Mouse (Mus musculus): ENCODE results near the gene Hist1h3g.
A peak's percentile ranks its signal among the peaks of the same experiment; 100 is the strongest.

Gene Hist1h3g

DNA sequence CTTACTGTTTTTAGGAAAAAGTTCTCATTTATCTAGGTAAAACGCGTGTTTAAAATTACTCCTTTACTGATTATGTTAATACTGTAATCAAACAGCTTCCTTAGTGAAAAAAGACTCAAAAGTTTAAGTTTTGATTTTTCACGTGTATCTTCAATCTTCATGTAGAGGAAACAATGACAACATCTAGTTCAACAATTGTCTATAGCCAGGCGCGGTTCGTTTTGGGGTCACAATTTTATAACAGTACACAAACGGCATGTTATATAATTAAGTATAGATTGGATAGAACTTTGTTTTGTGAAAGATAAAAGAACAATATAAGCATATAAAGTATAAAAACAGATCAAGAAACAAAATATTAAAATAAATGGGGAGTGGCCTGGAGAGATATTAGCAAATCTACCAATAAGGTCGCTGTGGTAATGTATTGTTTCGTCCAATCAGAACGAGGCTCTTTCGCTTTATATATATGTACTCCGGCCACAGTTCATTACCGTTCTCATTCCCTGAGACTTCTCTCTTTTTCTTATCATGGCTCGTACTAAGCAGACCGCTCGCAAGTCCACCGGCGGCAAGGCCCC is 40.1 kb downstream of the Hist1h3g start, which contains the start of gene Hist1h3d:
Gene Hist1h3d (plus strand): TSS at position 493 of the 581 bp plus-strand sequence.
- DNase-seq (ENCODE audit: extremely low read depth, insufficient read length, low spot score), result peak; percentile 88

DNA sequence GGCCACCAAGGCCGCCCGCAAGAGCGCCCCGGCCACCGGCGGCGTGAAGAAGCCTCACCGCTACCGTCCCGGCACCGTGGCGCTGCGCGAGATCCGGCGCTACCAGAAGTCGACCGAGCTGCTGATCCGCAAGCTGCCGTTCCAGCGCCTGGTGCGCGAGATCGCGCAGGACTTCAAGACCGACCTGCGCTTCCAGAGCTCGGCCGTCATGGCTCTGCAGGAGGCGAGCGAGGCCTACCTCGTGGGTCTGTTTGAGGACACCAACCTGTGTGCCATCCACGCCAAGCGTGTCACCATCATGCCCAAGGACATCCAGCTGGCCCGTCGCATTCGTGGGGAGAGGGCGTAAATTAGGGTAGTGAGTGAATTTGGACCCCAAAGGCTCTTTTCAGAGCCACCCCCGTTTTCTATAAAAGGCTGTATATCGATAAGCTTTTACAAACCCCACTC is 40.7 kb downstream of the Hist1h3g start:
- peak; percentile 78 for DNase-seq (ENCODE audit: extremely low read depth, insufficient read length, low spot score)

DNA sequence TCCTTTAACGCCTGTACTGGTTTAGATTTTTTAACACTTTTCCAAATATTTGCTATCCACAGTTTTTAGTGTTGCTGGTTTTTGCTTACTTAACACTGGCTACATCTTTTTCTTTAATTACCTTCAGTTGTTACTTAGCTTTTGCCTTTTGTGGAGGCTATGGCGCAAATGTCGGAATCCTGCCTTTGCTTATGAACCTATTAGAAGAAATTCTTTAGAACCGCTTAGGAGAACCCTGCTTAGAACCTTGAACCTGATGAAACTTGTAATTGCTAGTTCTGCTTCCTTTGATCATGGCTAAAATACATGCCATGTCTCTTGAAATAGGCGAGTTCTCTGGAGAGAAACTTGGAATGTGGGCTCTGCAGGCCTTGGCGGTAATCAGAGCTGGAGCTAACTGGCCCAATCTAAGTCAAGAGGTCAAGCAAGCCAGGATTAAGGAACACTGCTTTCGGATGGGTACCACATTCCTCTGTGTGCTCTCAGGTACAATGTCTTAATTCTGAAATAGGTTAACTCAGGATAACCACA is 41.2 kb downstream of the Hist1h3g start:
- peak; percentile 53 for DNase-seq (ENCODE audit: extremely low read depth, insufficient read length, low spot score)

DNA sequence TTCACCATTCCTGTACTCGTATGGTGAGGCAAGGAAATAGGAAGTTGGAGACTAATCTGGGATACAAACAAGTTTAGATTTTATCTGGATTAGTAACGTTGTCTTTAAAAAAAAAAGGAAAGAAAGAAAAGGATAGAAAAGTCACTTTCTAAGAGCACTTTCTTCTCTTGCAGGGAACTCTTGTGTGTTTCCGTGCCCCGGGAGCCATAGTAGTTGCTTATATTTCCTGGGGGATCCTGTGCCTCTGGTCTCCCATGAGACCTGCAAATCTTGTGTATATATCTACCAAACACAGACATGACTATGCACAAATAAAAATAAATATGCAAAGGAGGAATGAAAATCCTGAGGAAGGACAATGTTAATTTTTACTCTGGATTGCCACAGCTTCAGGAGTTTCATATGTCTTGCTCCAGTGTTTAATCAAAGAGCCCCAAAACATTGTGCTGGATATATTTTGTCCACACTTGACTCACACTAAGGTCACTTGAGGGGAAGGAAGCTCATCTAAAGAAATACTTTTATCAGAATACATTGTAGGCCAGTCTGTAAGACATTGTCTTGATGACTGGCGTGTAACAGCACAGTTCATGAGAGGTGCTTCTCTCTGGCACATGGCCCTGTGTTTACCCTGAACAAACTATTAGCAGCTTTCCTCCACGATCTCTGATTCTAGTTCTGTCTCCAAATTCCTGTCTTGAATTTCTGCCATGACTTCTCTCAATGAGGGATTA is 41.9 kb downstream of the Hist1h3g start:
- peak; percentile 48 for DNase-seq (ENCODE audit: extremely low read depth, insufficient read length, low spot score)

DNA sequence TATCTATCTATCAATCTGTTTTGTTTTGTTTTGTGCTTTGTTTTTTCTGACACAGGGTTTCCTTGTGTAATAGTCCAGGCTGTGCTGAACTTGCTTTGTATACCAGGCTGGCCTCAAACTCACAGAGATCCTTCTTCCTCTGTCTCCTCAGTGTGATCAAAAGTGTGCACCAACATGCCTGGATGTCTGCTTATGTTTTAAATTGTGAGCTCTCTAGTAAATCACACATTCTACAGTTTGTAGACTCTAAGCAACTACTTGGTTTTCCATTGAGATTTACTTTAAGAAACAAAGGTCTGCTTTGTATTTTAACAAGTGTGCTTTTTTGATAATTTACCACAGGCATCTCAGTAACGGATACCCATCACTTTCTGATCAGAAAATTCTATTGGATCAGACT is 42.6 kb downstream of the Hist1h3g start:
- peak; percentile 18 for DNase-seq (ENCODE audit: extremely low read depth, insufficient read length, low spot score)

DNA sequence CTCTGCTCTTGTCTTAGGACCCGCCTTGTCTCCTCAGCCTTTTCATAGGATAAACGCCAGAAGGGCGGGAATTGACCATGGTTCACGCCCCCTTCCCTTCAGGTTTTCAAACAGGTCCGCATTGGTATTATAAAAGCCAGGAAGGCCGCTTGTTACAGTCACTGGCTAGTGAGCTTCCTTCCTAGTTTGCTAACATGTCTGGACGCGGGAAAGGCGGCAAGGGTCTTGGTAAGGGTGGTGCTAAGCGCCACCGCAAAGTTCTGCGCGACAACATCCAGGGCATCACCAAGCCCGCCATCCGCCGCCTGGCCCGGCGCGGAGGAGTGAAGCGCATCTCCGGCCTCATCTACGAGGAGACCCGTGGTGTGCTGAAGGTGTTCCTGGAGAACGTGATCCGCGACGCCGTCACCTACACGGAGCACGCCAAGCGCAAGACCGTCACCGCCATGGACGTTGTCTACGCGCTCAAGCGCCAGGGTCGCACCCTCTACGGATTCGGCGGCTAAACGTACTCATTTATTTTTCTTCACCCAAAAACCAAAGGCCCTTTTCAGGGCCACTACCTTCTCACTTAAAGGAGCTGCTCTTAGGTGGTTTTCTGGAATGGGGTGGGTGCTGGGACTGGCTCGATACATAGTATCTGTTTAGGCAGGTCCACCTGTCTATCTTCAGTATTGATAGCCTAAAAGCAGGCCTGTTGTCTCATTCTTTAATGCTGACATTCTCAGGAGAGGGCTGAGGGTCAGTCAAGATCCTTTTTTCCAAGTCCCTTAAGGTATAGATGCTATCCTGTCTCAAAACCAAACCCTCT is 46.4 kb downstream of the Hist1h3g start, which contains the start of gene Hist1h4d:
Gene Hist1h4d (plus strand): TSS at position 191 of the 811 bp plus-strand sequence.
- peak; percentile 98 for DNase-seq (ENCODE audit: extremely low read depth, insufficient read length, low spot score)

DNA sequence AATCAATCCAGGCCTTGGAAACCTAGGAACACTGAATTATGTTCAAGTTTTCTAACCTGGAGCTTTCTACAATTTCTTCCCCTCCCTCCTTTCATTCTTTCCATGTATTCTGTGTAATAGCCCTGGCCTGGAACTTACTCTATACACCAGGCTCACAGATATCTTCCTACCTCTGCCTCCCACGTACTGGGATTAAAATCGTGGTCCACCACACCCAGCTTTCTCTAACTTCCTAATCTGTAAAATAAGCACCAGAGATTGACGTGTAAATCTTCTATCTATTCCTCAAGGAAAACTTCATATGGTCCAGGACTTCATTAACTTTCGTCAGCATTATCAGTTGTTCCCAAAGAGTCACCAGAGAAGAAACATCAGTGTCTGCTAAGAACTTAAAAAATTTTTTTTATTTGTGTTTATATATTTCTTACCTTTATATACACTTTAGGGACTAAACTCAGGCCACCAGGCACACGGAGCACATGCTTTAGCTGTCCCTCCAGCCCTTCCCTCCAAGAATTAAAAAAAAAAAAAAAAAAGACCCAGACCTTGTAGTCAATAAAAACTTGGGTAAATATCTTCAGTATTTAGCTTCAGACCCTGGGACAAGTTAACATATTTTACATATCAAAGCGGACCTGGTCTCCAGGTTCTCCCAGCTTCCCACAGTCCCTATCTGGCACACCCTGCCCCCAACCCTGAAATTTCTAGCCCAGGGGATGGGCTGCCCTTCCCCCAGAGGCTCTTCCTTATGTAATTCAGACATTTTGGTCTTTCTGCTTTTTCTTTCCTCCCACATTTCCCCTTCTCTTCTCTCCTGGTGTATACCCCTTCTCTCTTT is 47.2 kb downstream of the Hist1h3g start:
- DNase-seq (ENCODE audit: extremely low read depth, insufficient read length, low spot score), result peak; percentile 58

DNA sequence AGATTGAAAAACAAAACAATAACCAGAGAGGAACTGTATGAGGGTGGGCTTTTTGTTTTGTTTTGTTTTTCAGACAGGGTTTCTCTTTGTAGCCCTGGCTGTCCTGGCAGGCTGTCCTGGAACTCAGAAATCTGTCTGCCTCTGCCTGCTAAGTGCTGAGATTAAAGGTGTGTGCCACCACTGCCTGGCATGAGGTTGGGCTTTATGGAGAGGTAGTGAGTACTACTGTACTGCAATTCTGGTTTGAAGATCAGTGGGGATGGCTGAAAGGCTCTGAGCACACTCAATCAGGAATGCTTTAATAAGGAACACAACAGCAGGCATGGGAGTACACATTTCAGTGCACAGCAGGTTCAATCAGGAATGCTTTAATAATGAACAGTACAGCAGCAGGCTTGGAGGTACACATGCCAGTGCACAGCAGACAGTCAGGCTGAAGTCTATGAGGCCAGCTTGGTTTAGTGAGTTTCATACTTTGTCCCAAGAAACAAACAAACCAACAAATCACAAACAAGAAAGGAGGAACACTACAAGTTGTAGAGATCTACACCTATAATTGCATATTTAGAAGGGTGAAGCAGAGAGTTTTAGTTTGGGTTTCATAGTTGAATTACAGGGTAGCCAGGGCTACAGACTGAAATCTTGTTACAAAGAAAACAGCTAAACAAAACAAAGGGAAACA is 48.3 kb downstream of the Hist1h3g start:
- peak; percentile 41 for DNase-seq (ENCODE audit: extremely low read depth, insufficient read length, low spot score)

DNA sequence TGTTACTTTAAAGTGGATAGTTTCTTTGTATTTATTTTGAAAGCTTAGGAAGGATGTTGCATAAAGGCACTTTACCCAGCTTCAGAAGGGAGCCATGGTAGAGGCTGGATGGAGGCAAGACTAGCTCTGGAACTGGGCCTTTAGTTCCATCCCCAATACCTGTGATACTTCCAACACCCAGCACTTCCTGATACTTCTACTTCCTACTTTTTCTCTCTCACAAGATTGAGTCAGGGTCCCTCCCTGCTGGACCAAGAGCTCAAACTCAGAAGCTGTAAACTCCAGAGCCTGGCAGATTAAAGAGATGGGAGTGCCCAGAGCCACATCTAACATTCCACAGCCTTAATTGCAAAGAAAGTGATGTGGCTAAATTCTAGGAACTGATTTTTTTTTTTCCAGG is 49.1 kb downstream of the Hist1h3g start:
- peak; percentile 35 for DNase-seq (ENCODE audit: extremely low read depth, insufficient read length, low spot score)

DNA sequence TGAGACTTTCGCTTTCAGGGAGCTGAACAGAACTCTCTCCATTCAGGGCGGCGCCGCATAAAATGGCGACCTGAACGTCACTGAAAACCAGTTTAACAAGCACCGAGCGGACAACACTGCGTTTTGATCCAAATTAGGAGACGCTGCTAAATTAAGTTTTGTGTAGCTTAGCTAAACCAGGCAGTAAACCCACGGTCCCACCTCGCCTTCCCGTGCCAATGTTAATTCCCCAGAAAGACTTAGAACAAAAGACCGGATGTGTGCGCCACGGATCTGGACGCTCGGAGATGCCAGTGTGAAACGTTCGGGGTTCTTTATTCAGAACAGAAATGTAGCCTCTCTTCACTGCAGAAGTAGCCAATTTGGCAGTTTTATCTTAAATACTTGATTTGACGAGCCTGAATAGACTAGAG is 49.8 kb downstream of the Hist1h3g start:
- peak; percentile 68 for DNase-seq (ENCODE audit: extremely low read depth, insufficient read length, low spot score)
